Mouse (Mus musculus): ENCODE results near the gene Tmem175. TPM values are rescaled to one million over a fixed set of nuclear protein-coding genes. Genes with fewer than 3 reads are reported as not detected.

Tmem175 gene
- polyA plus RNA-seq, 1 experiment from 2014 or later = 7.3 TPM

GRCm38 (mm10) chr5:108657406-108657805 is 27.8 kb downstream of the Tmem175 start:
- peaks cover 44% of the 10 kb centered on the region for H3K36me3 ChIP-seq (replicated peaks; ENCODE audit: insufficient read depth, low read length)
- H3K27ac ChIP-seq (ENCODE audit: low read depth) = no peak overlapping the region
- TF ChIP-seq CTCF (IDR thresholded peaks at IDR 0.05; ENCODE audit: low read depth) (no peak), EP300 (IDR thresholded peaks at IDR 0.05; ENCODE audit: low read depth) (no peak)
- DNase-seq = no peak
- peaks cover 18% of the 10 kb centered on the region for H3K4me1 ChIP-seq (ENCODE audit: insufficient read depth)
- WGBS (ENCODE audit: insufficient replicate concordance) = 76% methylated on average over 5 of the region's 5 CpGs
- H3K9ac ChIP-seq (replicated peaks) = no peak overlapping the region
- no peak overlapping the region for H3K4me2 ChIP-seq (ENCODE audit: low read depth, low read length)
- H3K27me3 ChIP-seq (ENCODE audit: insufficient read depth, low read length) = no peaks in the 10 kb centered on the region
- ATAC-seq = no peak
- H3K9me3 ChIP-seq (ENCODE audit: low read length) = no peaks in the 10 kb centered on the region
- H3K4me3 ChIP-seq (ENCODE audit: low read depth, low read length) = no peak overlapping the region

- H3K4me2 ChIP-seq (ENCODE audit: low read depth, low read length) = no peak overlapping the region
- ATAC-seq = no peak
- H3K9ac ChIP-seq (replicated peaks) = no peak overlapping the region
- H3K27ac ChIP-seq (ENCODE audit: low read depth) = no peak overlapping the region
- no peak overlapping the region for H3K4me3 ChIP-seq (ENCODE audit: low read depth, low read length)
- no peaks in the 10 kb centered on the region for H3K9me3 ChIP-seq (ENCODE audit: low read length)
- no peaks in the 10 kb centered on the region for H3K27me3 ChIP-seq (ENCODE audit: insufficient read depth, low read length)
- TF ChIP-seq CTCF (IDR thresholded peaks at IDR 0.05; ENCODE audit: low read depth) = no peak
- TF ChIP-seq EP300 (IDR thresholded peaks at IDR 0.05; ENCODE audit: low read depth) = no peak
- H3K4me1 ChIP-seq (ENCODE audit: insufficient read depth) = peaks cover 18% of the 10 kb centered on the region
- WGBS (ENCODE audit: insufficient replicate concordance) = 87% methylated on average over 1 of the region's 1 CpGs
- peaks cover 36% of the 10 kb centered on the region for H3K36me3 ChIP-seq (replicated peaks; ENCODE audit: insufficient read depth, low read length)
- no peak for DNase-seq
These were observed 29.0 kb downstream of the Tmem175 start for GRCm38 (mm10) chr5:108658611-108659010.

GRCm38 (mm10) chr5:108659698-108660631 is 30.4 kb downstream of the Tmem175 start, which contains the start of gene Idua:
Gene Idua, plus strand, starts transcription at chr5:108660331.
- Histone ChIP-seq H3K9me3 (ENCODE audit: low read length) (no peaks in the 10 kb centered on the region), H3K4me2 (ENCODE audit: low read depth, low read length) (peak within 1 kb of the TSS; percentile 98), H3K27ac (ENCODE audit: low read depth) (peak within 1 kb of the TSS; percentile 83), H3K9ac (replicated peaks) (peak within 1 kb of the TSS; percentile 92), H3K4me1 (ENCODE audit: insufficient read depth) (peaks cover 18% of the 10 kb centered on the region), H3K4me3 (ENCODE audit: low read depth, low read length) (peak within 1 kb of the TSS; percentile 91), H3K27me3 (ENCODE audit: insufficient read depth, low read length) (no peaks in the 10 kb centered on the region), H3K36me3 (replicated peaks; ENCODE audit: insufficient read depth, low read length) (peaks cover 22% of the 10 kb centered on the region)
- peak; percentile 80 for ATAC-seq
- 11% methylated on average over 24 of the region's 24 CpGs for WGBS (ENCODE audit: insufficient replicate concordance)
- no peak for DNase-seq
- no peak for TF ChIP-seq CTCF (IDR thresholded peaks at IDR 0.05; ENCODE audit: low read depth)

- H3K9ac ChIP-seq (replicated peaks) = peak overlapping the region; percentile 92
- no peaks in the 10 kb centered on the region for H3K27me3 ChIP-seq (ENCODE audit: insufficient read depth, low read length)
- peaks cover 18% of the 10 kb centered on the region for H3K4me1 ChIP-seq (ENCODE audit: insufficient read depth)
- peak overlapping the region; percentile 91 for H3K4me3 ChIP-seq (ENCODE audit: low read depth, low read length)
- 18% methylated on average over 35 of the region's 36 CpGs for WGBS (ENCODE audit: insufficient replicate concordance)
- peak overlapping the region; percentile 98 for H3K4me2 ChIP-seq (ENCODE audit: low read depth, low read length)
- TF ChIP-seq CTCF (IDR thresholded peaks at IDR 0.05; ENCODE audit: low read depth) (no peak), EP300 (IDR thresholded peaks at IDR 0.05; ENCODE audit: low read depth) (no peak)
- peaks cover 15% of the 10 kb centered on the region; the same call in 1 of the 2 replicates for H3K36me3 ChIP-seq (replicated peaks; ENCODE audit: insufficient read depth, low read length)
- peak overlapping the region; percentile 83 for H3K27ac ChIP-seq (ENCODE audit: low read depth)
- ATAC-seq (peak; percentile 98), DNase-seq (peak; percentile 95)
- H3K9me3 ChIP-seq (ENCODE audit: low read length) = no peaks in the 10 kb centered on the region
These were observed 31.2 kb downstream of the Tmem175 start for GRCm38 (mm10) chr5:108660632-108661268.

- no peak overlapping the region for H3K27ac ChIP-seq (ENCODE audit: low read depth)
- 76% methylated on average over 4 of the region's 4 CpGs for WGBS (ENCODE audit: insufficient replicate concordance)
- peaks cover 3% of the 10 kb centered on the region; the same call in 1 of the 2 replicates for H3K36me3 ChIP-seq (replicated peaks; ENCODE audit: insufficient read depth, low read length)
- peaks cover 18% of the 10 kb centered on the region for H3K4me1 ChIP-seq (ENCODE audit: insufficient read depth)
- no peak overlapping the region for H3K9ac ChIP-seq (replicated peaks)
- ATAC-seq = no peak
- H3K4me2 ChIP-seq (ENCODE audit: low read depth, low read length) = no peak overlapping the region
- no peak for DNase-seq
- H3K9me3 ChIP-seq (ENCODE audit: low read length) = no peaks in the 10 kb centered on the region
- no peak overlapping the region for H3K4me3 ChIP-seq (ENCODE audit: low read depth, low read length)
- H3K27me3 ChIP-seq (ENCODE audit: insufficient read depth, low read length) = no peaks in the 10 kb centered on the region
- TF ChIP-seq EP300 (IDR thresholded peaks at IDR 0.05; ENCODE audit: low read depth) = no peak
These were observed 33.2 kb downstream of the Tmem175 start for GRCm38 (mm10) chr5:108662772-108663171.

GRCm38 (mm10) chr5:108665066-108665465 is 35.5 kb downstream of the Tmem175 start:
- no peak for DNase-seq
- TF ChIP-seq EP300 (IDR thresholded peaks at IDR 0.05; ENCODE audit: low read depth) (no peak), CTCF (IDR thresholded peaks at IDR 0.05; ENCODE audit: low read depth) (no peak)

More at GRCm38 (mm10) chr5:108665066-108665465, 35.5 kb downstream of the Tmem175 start:
- no peaks in the 10 kb centered on the region for H3K27me3 ChIP-seq (ENCODE audit: insufficient read depth, low read length)
- no peak overlapping the region for H3K27ac ChIP-seq (ENCODE audit: low read depth)
- no peak overlapping the region for H3K4me3 ChIP-seq (ENCODE audit: low read depth, low read length)
- no peak overlapping the region for H3K9ac ChIP-seq (replicated peaks)
- ATAC-seq = no peak
- H3K4me1 ChIP-seq (ENCODE audit: insufficient read depth) = peaks cover 14% of the 10 kb centered on the region
- 42% methylated on average over 3 of the region's 3 CpGs for WGBS (ENCODE audit: insufficient replicate concordance)
- H3K36me3 ChIP-seq (replicated peaks; ENCODE audit: insufficient read depth, low read length) = no peaks in the 10 kb centered on the region
- H3K9me3 ChIP-seq (ENCODE audit: low read length) = no peaks in the 10 kb centered on the region
- no peak overlapping the region for H3K4me2 ChIP-seq (ENCODE audit: low read depth, low read length)
